Comparison of ENCODE assay signal across 24 mouse cellular contexts in genomic region chr8:117701246-117701645, GRCm38 (mm10). TPM values are rescaled to one million over a fixed set of nuclear protein-coding genes. Genes with fewer than 3 reads are reported as not detected.
A peak's percentile ranks its signal among the peaks of the same experiment; 100 is the strongest.
DNase-seq lines count a peak whose midpoint lies in the region; ATAC-seq and TF ChIP-seq lines count a peak whose summit lies in the region.
"Had no signal": no experiment of that assay in that cellular context is flagged by ENCODE, and none has a peak within 500 bp of the region (broad histone marks: within the 10 kb centered on the region; RNA-seq: fewer than 3 reads in every experiment).

No protein-coding gene starts in this region.

- no peaks in the 10 kb centered on the region for H3K36me3 ChIP-seq in intestine, embryonic 15.5 days
- H3K36me3 ChIP-seq in liver, embryonic 12.5 days: no peaks in the 10 kb centered on the region
- H3K36me3 ChIP-seq in small intestine, adult 2 months (ENCODE audit: control insufficient read depth, insufficient read depth, low read length): no peaks in the 10 kb centered on the region
- H3K36me3 ChIP-seq in heart, embryonic 12.5 days: no peaks in the 10 kb centered on the region
- H3K36me3 ChIP-seq: embryonic facial prominence, embryonic 13.5 days; G1E; heart, embryonic 10.5 days; limb, embryonic 12.5 days had no signal

- DNase-seq in kidney, adult 9 months: peak; percentile 57
- DNase-seq in kidney, postnatal 4 days: no peak
- no peak for DNase-seq in thymus, postnatal 25 days
- no peak for DNase-seq in cerebellum, postnatal 10 days
- DNase-seq: adrenal gland, adult 2 months; cerebellum, adult 11-12 months; cerebellum, postnatal 25 days; gastrocnemius, postnatal 10 days; kidney, adult 11 months; lung, embryonic 14.5 days had no signal

- no peak overlapping the region for H3K9ac ChIP-seq in intestine, embryonic 15.5 days
- H3K9ac ChIP-seq in liver, embryonic 12.5 days: no peak overlapping the region
- no peak overlapping the region for H3K9ac ChIP-seq in heart, embryonic 12.5 days
- H3K9ac ChIP-seq: limb, embryonic 12.5 days; lung, embryonic 14.5 days had no signal

- H3K4me2 ChIP-seq in intestine, embryonic 15.5 days (replicated peaks): peak overlapping the region; percentile 49
- H3K4me2 ChIP-seq in liver, embryonic 12.5 days: peak overlapping the region; percentile 37
- H3K4me2 ChIP-seq in heart, embryonic 12.5 days: no peak overlapping the region
- H3K4me2 ChIP-seq: embryonic facial prominence, embryonic 13.5 days; limb, embryonic 12.5 days; lung, embryonic 14.5 days had no signal

- no peaks in the 10 kb centered on the region for H3K9me3 ChIP-seq in intestine, embryonic 15.5 days
- no peaks in the 10 kb centered on the region for H3K9me3 ChIP-seq in liver, embryonic 12.5 days (replicated peaks)
- no peaks in the 10 kb centered on the region for H3K9me3 ChIP-seq in heart, embryonic 12.5 days (replicated peaks)
- H3K9me3 ChIP-seq: embryonic facial prominence, embryonic 13.5 days; heart, embryonic 10.5 days; limb, embryonic 12.5 days had no signal

- no peak overlapping the region; the same call in 1 of the 2 replicates for H3K4me3 ChIP-seq in intestine, embryonic 15.5 days (replicated peaks)
- H3K4me3 ChIP-seq in liver, embryonic 12.5 days: no peak overlapping the region
- peak overlapping the region; percentile 31; the same call in 1 of the 2 replicates for H3K4me3 ChIP-seq in small intestine, adult 2 months (ENCODE audit: low read depth, low read length)
- H3K4me3 ChIP-seq in heart, embryonic 12.5 days: no peak overlapping the region
- H3K4me3 ChIP-seq: embryonic facial prominence, embryonic 13.5 days; heart, embryonic 10.5 days; limb, embryonic 12.5 days had no signal

- no peak for TF ChIP-seq CTCF in small intestine, adult 2 months (IDR thresholded peaks at IDR 0.05; ENCODE audit: extremely low read depth, insufficient read length, insufficient replicate concordance, low read depth, low read length)

- peak; percentile 1; the same call in 1 of the 2 replicates for ATAC-seq in intestine, embryonic 15.5 days
- no peak for ATAC-seq in liver, embryonic 12.5 days
- ATAC-seq in heart, embryonic 12.5 days (ENCODE audit: insufficient number of reproducible peaks, low FRiP score): no peak
- ATAC-seq: forebrain, embryonic 16.5 days; hindbrain, embryonic 16.5 days had no signal

- H3K27ac ChIP-seq in intestine, embryonic 15.5 days: peak overlapping the region; percentile 88
- H3K27ac ChIP-seq in liver, embryonic 12.5 days: peak overlapping the region; percentile 37
- peak overlapping the region; percentile 99 for H3K27ac ChIP-seq in small intestine, adult 2 months (ENCODE audit: insufficient read depth, low read depth, low read length)
- H3K27ac ChIP-seq in heart, embryonic 12.5 days (ENCODE audit: poor library complexity, severe bottlenecking): no peak overlapping the region
- H3K27ac ChIP-seq: embryonic facial prominence, embryonic 13.5 days; heart, embryonic 10.5 days; limb, embryonic 12.5 days had no signal

- H3K4me1 ChIP-seq in intestine, embryonic 15.5 days (replicated peaks): 0 out of 2 replicates have a peak, but pooled peaks cover 2% of the 10 kb centered on the region
- 0 out of 2 replicates have a peak, but pooled peaks cover 4% of the 10 kb centered on the region for H3K4me1 ChIP-seq in liver, embryonic 12.5 days
- peaks cover 32% of the 10 kb centered on the region for H3K4me1 ChIP-seq in small intestine, adult 2 months (ENCODE audit: control insufficient read depth, insufficient read depth, insufficient read length, low read length)
- H3K4me1 ChIP-seq in heart, embryonic 12.5 days (replicated peaks): no peaks in the 10 kb centered on the region

- H3K27me3 ChIP-seq in intestine, embryonic 15.5 days (replicated peaks): no peaks in the 10 kb centered on the region
- H3K27me3 ChIP-seq in liver, embryonic 12.5 days (replicated peaks): no peaks in the 10 kb centered on the region
- H3K27me3 ChIP-seq in small intestine, adult 2 months (ENCODE audit: control insufficient read depth, insufficient read depth, low read length): no peaks in the 10 kb centered on the region
- H3K27me3 ChIP-seq in heart, embryonic 12.5 days (replicated peaks): no peaks in the 10 kb centered on the region
- H3K27me3 ChIP-seq: CH12.LX; embryonic facial prominence, embryonic 13.5 days; limb, embryonic 12.5 days had no signal

- TF ChIP-seq POLR2A in small intestine, adult 2 months (IDR thresholded peaks at IDR 0.05; ENCODE audit: low read depth, low read length): no peak

- 75% methylated on average over 8 of the region's 8 CpGs for WGBS in intestine, embryonic 15.5 days
- WGBS in liver, embryonic 12.5 days (ENCODE audit: insufficient replicate concordance): 73% methylated on average over 8 of the region's 8 CpGs
- 40% methylated on average over 8 of the region's 8 CpGs for WGBS in small intestine, adult 2 months
- 80% methylated on average over 8 of the region's 8 CpGs for WGBS in heart, embryonic 12.5 days

RNA-seq across cellular contexts. Expression of gene Hsd17b2, which starts 0.5 kb away (rescaled TPM):
- polyA plus RNA-seq in intestine, embryonic 15.5 days (2015; fragmentation: Nextera tagmentation; extraction: Ambion mirVana): 38.1 and 38.3 TPM in 2 replicates
- 20.9 and 23.6 TPM in 2 replicates for polyA plus RNA-seq in liver, embryonic 12.5 days (2016; fragmentation: Nextera tagmentation; extraction: Ambion mirVana)
- 14.0 and 85.7 TPM in 2 replicates for polyA plus RNA-seq in small intestine, adult 2 months (2012; rRNA removed)
- polyA plus RNA-seq in heart, embryonic 12.5 days (2016; fragmentation: Nextera tagmentation; extraction: Ambion mirVana): 0.57 TPM in 1 of 2 replicates, not detected in the other
- polyA plus RNA-seq: forebrain, embryonic 16.5 days; G1E; heart, postnatal 0 days; limb, embryonic 12.5 days; midbrain, embryonic 14.5 days; neural tube, embryonic 11.5 days had no signal

RNA-seq across cellular contexts. Expression of gene Sdr42e1, which starts 27.8 kb away (rescaled TPM):
- polyA plus RNA-seq in intestine, embryonic 15.5 days (2015; fragmentation: Nextera tagmentation; extraction: Ambion mirVana): 6.0 and 6.6 TPM in 2 replicates
- 0.91 and 1.4 TPM in 2 replicates for polyA plus RNA-seq in liver, embryonic 12.5 days (2016; fragmentation: Nextera tagmentation; extraction: Ambion mirVana)
- polyA plus RNA-seq in small intestine, adult 2 months (2012; rRNA removed): 4.4 and 7.4 TPM in 2 replicates
- polyA plus RNA-seq in heart, embryonic 12.5 days (2016; fragmentation: Nextera tagmentation; extraction: Ambion mirVana): 0.65 and 0.68 TPM in 2 replicates
- polyA plus RNA-seq: G1E had no signal
